Mouse (Mus musculus) thymus, adult 2 months (tissue): ENCODE data around the gene Natd1.

Experiments used
- CTCF ChIP-seq: fragments of 200-500 bp; IDR thresholded peaks from 2 replicates; pipeline ENCODE4 v1.5.1; 2012; ENCODE audit warnings: mild to moderate bottlenecking, control low read depth, low read length, moderate library complexity, borderline replicate concordance; ENCODE audit not compliant: control insufficient read depth, poor library complexity, insufficient read depth; ENCODE audit errors: extremely low read depth
- POLR2A ChIP-seq: fragments of 200-500 bp; IDR thresholded peaks from 2 replicates; pipeline ENCODE4 v1.6.1; 2012; ENCODE audit warnings: mild to moderate bottlenecking, low read length, control low read depth, moderate library complexity; ENCODE audit not compliant: control insufficient read depth, poor library complexity, insufficient read depth; ENCODE audit errors: extremely low read depth

DNA sequence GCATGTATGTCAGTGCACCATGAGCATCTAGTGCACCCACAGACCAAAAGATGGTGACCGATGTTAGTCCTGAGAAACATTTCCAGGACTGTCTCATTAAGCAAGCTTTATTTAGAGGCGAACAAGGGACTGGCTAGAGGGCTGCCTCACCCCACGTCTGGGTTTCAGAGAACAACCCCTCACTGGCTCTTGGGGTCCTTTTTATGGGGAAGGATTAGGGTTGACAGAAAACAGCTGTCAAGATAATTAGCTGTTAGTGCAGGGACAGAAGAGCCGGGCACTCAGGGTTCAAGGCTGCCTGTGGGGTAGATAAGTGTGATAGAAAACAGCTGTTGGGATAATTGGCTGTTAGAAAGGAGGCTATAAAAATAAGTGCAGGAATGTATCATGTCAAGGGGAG is 18.6 kb downstream of the Natd1 start:
- TF ChIP-seq CTCF (no peak), POLR2A (no peak)
